Mouse (Mus musculus) cerebellum, adult 2 months (tissue): ENCODE measurements around the gene Rph3al. TPM values are rescaled to one million over a fixed set of nuclear protein-coding genes. Genes with fewer than 3 reads are reported as not detected.
A peak's percentile ranks its signal among the peaks of the same experiment; 100 is the strongest.

Experiments
- DNase-seq, 2 experiments: peaks; one replicate each; pipeline ENCODE4 v3.0.0; 2021
- H3K27ac ChIP-seq: fragments of 200-500 bp; 2 replicates; pipeline ENCODE4 v1.5.1; 2012; ENCODE audit warnings: low read length, control low read depth, inconsistent platforms; ENCODE audit not compliant: insufficient read depth
- H3K27me3 ChIP-seq: fragments of 200-500 bp; 2 replicates; pipeline ENCODE4 v1.6.1; 2012; ENCODE audit warnings: inconsistent platforms, mild to moderate bottlenecking, low read length, moderate library complexity; ENCODE audit not compliant: control insufficient read depth, insufficient read depth
- H3K4me1 ChIP-seq: fragments of 200-500 bp; 2 replicates; pipeline ENCODE4 v1.6.1; 2011; ENCODE audit warnings: low read length; ENCODE audit not compliant: control insufficient read depth, insufficient read depth
- H3K4me3 ChIP-seq: fragments of 200-500 bp; replicated peaks from 2 replicates; pipeline ENCODE3; 2011; ENCODE audit warnings: mild to moderate bottlenecking, low read depth, low read length, control low read depth; ENCODE audit not compliant: insufficient read depth
- CTCF ChIP-seq: fragments of 200-500 bp; IDR thresholded peaks from 2 replicates; pipeline ENCODE4 v1.5.1; 2011; ENCODE audit warnings: low read depth, mild to moderate bottlenecking, control low read depth, low read length, moderate library complexity, borderline replicate concordance; ENCODE audit not compliant: insufficient read depth
- POLR2A ChIP-seq: fragments of 200-500 bp; IDR thresholded peaks from 2 replicates; pipeline ENCODE4 v1.6.1; 2011; ENCODE audit warnings: low read length, control low read depth, borderline replicate concordance; ENCODE audit not compliant: insufficient read depth
- WGBS: fragments of 180-500 bp; shearing (Covaris S2); methylation state at CpG from one replicate; pipeline ENCODE4 v1.1.7; 2018; 5-methylcytosine and 5-hydroxymethylcytosine counted together
- polyA plus RNA-seq: library from polyadenylated mRNA; depleted of rRNA; stranded (reverse); fragments of >200 nt; gene quantifications from 2 replicates; pipeline ENCODE4 v1.2.3, GENCODE M21; 2012; rRNA removed

The Rph3al gene
- polyA plus RNA-seq, 1 experiment, result 3.6 TPM

- no peak for TF ChIP-seq CTCF
- TF ChIP-seq POLR2A, result 0 out of 2 replicates have a peak, but pooled peaks have one; percentile 29
- H3K27ac ChIP-seq, result 0 out of 2 replicates have a peak within 1 kb of the TSS, but pooled peaks have one; percentile 66
- peaks cover 14% of the 10 kb centered on the region for H3K4me1 ChIP-seq
- H3K4me3 ChIP-seq, result peak within 1 kb of the TSS; percentile 73
- WGBS, result 2% methylated on average over 37 of the region's 37 CpGs
- 0 out of 2 replicates have a peak, but pooled peaks cover 4% of the 10 kb centered on the region for H3K27me3 ChIP-seq
- DNase-seq, result peak; percentile 63 to 71
These were observed 142.2 kb downstream of the Rph3al start, which contains the start of gene Doc2b for GRCm38 (mm10) chr11:75796029-75796445. Gene Doc2b (minus strand): TSS chr11:75796049.

- Histone ChIP-seq H3K27me3 (0 out of 2 replicates have a peak, but pooled peaks cover 4% of the 10 kb centered on the region), H3K4me1 (peaks cover 14% of the 10 kb centered on the region), H3K27ac (no peak overlapping the region), H3K4me3 (peak overlapping the region; percentile 73)
- TF ChIP-seq POLR2A, result no peak
- TF ChIP-seq CTCF, result no peak
- WGBS, result 2% methylated on average over 41 of the region's 42 CpGs
- DNase-seq, result no peak
These were observed 142.9 kb downstream of the Rph3al start for GRCm38 (mm10) chr11:75795321-75795636.

DNA sequence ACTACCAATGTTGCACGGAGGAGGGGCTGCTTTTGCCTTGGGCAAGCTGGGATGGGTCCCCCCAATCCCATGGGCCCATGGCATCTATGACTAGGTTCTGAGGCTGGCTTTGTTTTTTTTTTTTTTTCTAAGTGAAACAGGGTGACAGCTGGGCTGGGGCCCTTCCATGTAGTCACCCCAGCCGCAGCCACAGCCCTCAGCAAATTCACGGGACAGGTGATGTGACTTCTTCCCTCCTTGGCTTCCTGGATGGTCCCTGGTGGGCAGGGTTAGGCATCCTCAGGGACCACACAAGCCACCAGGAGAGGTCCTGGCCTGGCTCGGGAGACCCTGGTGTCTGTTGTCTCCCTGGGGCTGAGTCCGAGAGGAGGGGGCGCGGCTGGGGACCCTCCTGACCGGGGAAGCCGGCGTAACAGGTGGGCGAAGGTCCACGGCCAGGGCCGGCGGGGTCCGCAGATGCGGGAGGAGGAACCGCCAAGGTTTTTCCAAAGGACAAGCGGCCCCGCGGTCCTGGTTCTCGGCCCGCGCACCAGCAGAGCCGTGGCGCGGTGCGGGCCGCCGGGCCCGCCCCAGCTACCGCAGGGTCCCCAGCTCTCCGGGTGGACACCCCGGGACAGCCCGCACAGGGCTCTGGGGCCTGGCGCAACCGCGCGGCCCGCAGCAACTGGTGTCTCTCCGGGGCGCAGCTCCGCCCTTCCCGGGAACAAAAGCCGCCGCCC, 143.5 kb downstream of the Rph3al start:
- H3K27me3 ChIP-seq, result 0 out of 2 replicates have a peak, but pooled peaks cover 4% of the 10 kb centered on the region
- no peak for DNase-seq
- TF ChIP-seq CTCF, result no peak
- TF ChIP-seq POLR2A, result no peak
- H3K4me3 ChIP-seq, result peak overlapping the region; percentile 73
- 12% methylated on average over 45 of the region's 45 CpGs for WGBS
- H3K27ac ChIP-seq, result no peak overlapping the region
- H3K4me1 ChIP-seq, result peaks cover 14% of the 10 kb centered on the region

DNA sequence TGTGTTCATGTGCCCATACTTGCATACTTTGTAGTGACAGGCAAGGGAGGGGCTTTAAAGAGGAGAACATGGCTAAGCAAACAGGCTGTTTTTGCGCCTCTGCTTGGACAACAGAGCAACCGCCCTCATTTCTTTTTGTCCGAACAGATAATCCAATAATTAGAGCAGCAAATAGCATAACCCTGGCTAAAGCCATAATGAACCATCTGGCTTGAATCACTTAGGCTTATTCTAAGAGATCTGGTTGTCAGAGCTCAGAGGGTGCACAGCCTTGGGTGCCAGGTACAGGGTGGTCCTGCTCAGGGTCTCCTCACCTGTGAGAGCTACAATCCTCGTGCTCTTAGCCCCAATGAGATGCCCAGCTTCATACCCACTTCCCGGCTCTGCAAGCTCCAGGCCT, 144.9 kb downstream of the Rph3al start:
- Histone ChIP-seq H3K4me1 (peaks cover 14% of the 10 kb centered on the region), H3K27me3 (0 out of 2 replicates have a peak, but pooled peaks cover 4% of the 10 kb centered on the region), H3K4me3 (no peak overlapping the region), H3K27ac (no peak overlapping the region)
- 64% methylated on average over 5 of the region's 5 CpGs for WGBS
- no peak for DNase-seq
- TF ChIP-seq POLR2A (no peak), CTCF (no peak)

DNA sequence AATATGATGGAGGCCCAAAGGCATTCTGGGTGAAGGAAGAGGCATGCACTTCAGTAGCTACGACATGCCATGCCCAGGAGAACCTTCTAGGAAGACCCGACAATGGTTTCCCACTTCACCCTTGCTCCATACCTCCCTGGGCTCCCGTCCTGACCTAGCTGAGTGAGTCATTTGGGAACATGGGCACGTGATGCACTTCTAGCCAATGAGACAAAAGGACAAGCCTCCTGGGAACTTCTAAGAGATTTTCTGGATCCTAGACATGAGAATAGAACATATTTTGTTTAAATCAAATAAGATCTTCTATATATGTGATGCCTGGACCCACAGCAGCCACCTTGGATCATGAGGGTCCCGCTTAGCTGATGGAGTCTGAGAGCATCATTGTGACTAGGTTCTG, 145.7 kb downstream of the Rph3al start:
- 0 out of 2 replicates have a peak, but pooled peaks cover 4% of the 10 kb centered on the region for H3K27me3 ChIP-seq
- H3K4me3 ChIP-seq, result no peak overlapping the region
- DNase-seq, result no peak
- H3K4me1 ChIP-seq, result peaks cover 14% of the 10 kb centered on the region
- no peak overlapping the region for H3K27ac ChIP-seq
- no peak for TF ChIP-seq POLR2A
- no peak for TF ChIP-seq CTCF
- WGBS, result 89% methylated on average over 5 of the region's 5 CpGs

- TF ChIP-seq CTCF (no peak), POLR2A (no peak)
- WGBS, result 62% methylated on average over 8 of the region's 8 CpGs
- no peak for DNase-seq
- no peak overlapping the region for H3K4me3 ChIP-seq
- no peak overlapping the region for H3K27ac ChIP-seq
- no peaks in the 10 kb centered on the region for H3K27me3 ChIP-seq
- no peaks in the 10 kb centered on the region for H3K4me1 ChIP-seq
These were observed 152.3 kb downstream of the Rph3al start for GRCm38 (mm10) chr11:75785897-75786296.

DNA sequence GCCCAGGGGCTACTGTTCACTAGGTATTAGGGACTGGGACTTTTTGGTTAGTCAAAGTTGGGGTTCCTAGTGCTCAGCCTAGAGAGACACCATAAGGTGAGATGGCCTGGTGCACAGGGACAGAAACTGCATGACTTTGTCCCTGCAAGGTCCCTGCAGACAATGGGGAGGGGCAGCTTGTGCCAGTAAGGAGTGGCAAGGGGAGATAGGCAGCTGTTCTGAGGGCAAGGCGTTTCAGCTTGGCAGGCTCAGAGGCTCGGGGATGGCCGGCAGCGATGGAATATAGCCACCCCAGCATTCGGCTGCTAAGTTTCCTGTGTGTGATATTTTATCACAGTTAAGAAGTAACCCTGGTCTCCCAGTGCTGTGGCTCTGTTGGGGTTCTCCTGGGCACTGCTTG, 154.4 kb downstream of the Rph3al start:
- Histone ChIP-seq H3K27ac (no peak overlapping the region), H3K4me3 (no peak overlapping the region), H3K27me3 (no peaks in the 10 kb centered on the region), H3K4me1 (no peaks in the 10 kb centered on the region)
- no peak for DNase-seq
- WGBS, result 44% methylated on average over 5 of the region's 5 CpGs
- TF ChIP-seq CTCF (no peak), POLR2A (no peak)

DNA sequence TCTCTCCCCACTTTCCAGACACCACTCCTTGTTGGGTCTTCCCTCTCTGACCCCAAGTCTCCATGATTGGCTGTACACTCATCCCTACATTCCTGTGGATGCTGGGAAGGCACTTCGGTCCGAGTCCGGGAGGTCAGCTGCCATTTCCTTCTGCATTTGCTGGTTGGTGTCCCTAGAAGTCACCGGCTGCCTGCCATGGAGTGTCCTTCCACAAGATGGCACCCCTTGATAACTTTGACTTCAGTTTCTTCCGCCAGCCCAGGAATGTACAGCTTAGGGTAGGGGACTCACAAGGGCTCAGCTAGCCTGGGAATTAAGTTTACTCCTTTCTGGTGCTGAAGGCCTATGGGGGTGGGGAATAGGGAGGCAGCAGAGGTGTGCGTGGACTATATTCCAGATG, 156.3 kb downstream of the Rph3al start:
- Histone ChIP-seq H3K27ac (no peak overlapping the region), H3K27me3 (no peaks in the 10 kb centered on the region), H3K4me1 (no peaks in the 10 kb centered on the region), H3K4me3 (no peak overlapping the region)
- WGBS, result 22% methylated on average over 6 of the region's 6 CpGs
- no peak for TF ChIP-seq POLR2A
- TF ChIP-seq CTCF, result peak; percentile 98
- DNase-seq, result peak; percentile 71 to 79

Other genes with a start within 250 kb of the Rph3al start
- gene Ywhae, start 205.6 kb downstream of the Rph3al start, polyA plus RNA-seq, result 870 and 906 TPM in 2 replicates
- 32.1 and 36.7 TPM in 2 replicates for gene Doc2b, start 142.4 kb downstream of the Rph3al start, polyA plus RNA-seq
- 1.1 and 1.5 TPM in 2 replicates for gene 1700016K19Rik, start 61.5 kb upstream of the Rph3al start, polyA plus RNA-seq
- gene Rflnb, start 89.4 kb upstream of the Rph3al start, polyA plus RNA-seq, result 15.7 and 18.4 TPM in 2 replicates
- 64.3 and 70.8 TPM in 2 replicates for gene Vps53, start 241.2 kb upstream of the Rph3al start, polyA plus RNA-seq
- gene Fam57a, start 241.2 kb upstream of the Rph3al start, polyA plus RNA-seq, result 25.7 and 29.2 TPM in 2 replicates